Mouse (Mus musculus): ENCODE measurements around the gene Spata2.
A peak's percentile ranks its signal among the peaks of the same experiment; 100 is the strongest.

The Spata2 gene

GRCm38 (mm10) chr2:167447207-167447606, 45.5 kb downstream of the Spata2 start:
- no peak for DNase-seq (ENCODE audit: low read depth)

GRCm38 (mm10) chr2:167445911-167446780, 46.5 kb downstream of the Spata2 start:
- peak; percentile 64 for DNase-seq (ENCODE audit: low read depth)

GRCm38 (mm10) chr2:167443411-167444193, 49.1 kb downstream of the Spata2 start:
- no peak for DNase-seq (ENCODE audit: low read depth)

- no peak for DNase-seq (ENCODE audit: low read depth)
These were observed 53.3 kb downstream of the Spata2 start for GRCm38 (mm10) chr2:167439422-167439821.

- no peak for DNase-seq (ENCODE audit: low read depth)
These were observed 56.3 kb downstream of the Spata2 start for GRCm38 (mm10) chr2:167436371-167436770.

- DNase-seq (ENCODE audit: low read depth): no peak
These were observed 57.1 kb downstream of the Spata2 start for GRCm38 (mm10) chr2:167435631-167436030.

GRCm38 (mm10) chr2:167434570-167434969, 58.1 kb downstream of the Spata2 start:
- no peak for DNase-seq (ENCODE audit: low read depth)

GRCm38 (mm10) chr2:167431418-167431776, 61.3 kb downstream of the Spata2 start:
- no peak for DNase-seq (ENCODE audit: low read depth)
